Mouse (Mus musculus) olfactory bulb, adult 2 months (tissue): Measurements from ENCODE around the gene Lyrm9.

Experiments used
- CTCF ChIP-seq: fragments of 200-500 bp; IDR thresholded peaks from 2 replicates; pipeline ENCODE4 v1.5.1; 2012; ENCODE audit warnings: low read depth, mild to moderate bottlenecking, low read length, moderate library complexity; ENCODE audit not compliant: insufficient read depth
- POLR2A ChIP-seq: fragments of 200-500 bp; IDR thresholded peaks from 2 replicates; pipeline ENCODE4 v1.6.1; 2012; ENCODE audit warnings: mild to moderate bottlenecking, low read depth, low read length, moderate library complexity; ENCODE audit not compliant: insufficient read depth

- TF ChIP-seq POLR2A (no peak), CTCF (no peak)
These were observed 61.0 kb downstream of the Lyrm9 start for GRCm38 (mm10) chr11:78887102-78887971.
